Mouse (Mus musculus) lung, embryonic 14.5 days (tissue): ENCODE measurements around the gene Il6st. TPM values are rescaled to one million over a fixed set of nuclear protein-coding genes. Genes with fewer than 3 reads are reported as not detected.

ENCODE experiments used
- ATAC-seq: fragments of 200-750 bp; cut with Nextera tagmentation; 2 replicates; pipeline ENCODE4 v1.8.0; 2017; ENCODE audit warnings: mild to moderate bottlenecking, moderate TSS enrichment, moderate library complexity; ENCODE audit not compliant: insufficient read depth
- DNase-seq: peaks from one replicate; pipeline ENCODE4 v3.0.0-alpha.2; 2015
- H3K27ac ChIP-seq: fragments of 300-500 bp; sonication (generic); 2 replicates; pipeline ENCODE4 v1.5.1; 2014; ENCODE audit warnings: low read depth, mild to moderate bottlenecking, moderate library complexity
- H3K27me3 ChIP-seq: fragments of 300-500 bp; sonication (generic); 2 replicates; pipeline ENCODE4 v1.6.1; 2014; ENCODE audit warnings: low read length, control low read depth; ENCODE audit not compliant: insufficient read depth
- H3K36me3 ChIP-seq: fragments of 300-500 bp; sonication (generic); 2 replicates; pipeline ENCODE4 v1.6.1; 2014; ENCODE audit warnings: control low read depth; ENCODE audit not compliant: insufficient read depth
- H3K4me1 ChIP-seq: fragments of 300-500 bp; sonication (generic); 2 replicates; pipeline ENCODE4 v1.6.1; 2014; ENCODE audit warnings: antibody characterized with exemption, control low read depth; ENCODE audit not compliant: insufficient read depth
- H3K4me2 ChIP-seq: fragments of 300-500 bp; sonication (generic); 2 replicates; pipeline ENCODE4 v1.6.1; 2014; ENCODE audit warnings: mild to moderate bottlenecking
- H3K4me3 ChIP-seq: fragments of 300-500 bp; sonication (generic); 2 replicates; pipeline ENCODE4 v1.5.1; 2014; ENCODE audit warnings: low read depth, low read length
- H3K9ac ChIP-seq: fragments of 300-500 bp; sonication (generic); 2 replicates; pipeline ENCODE4 v1.6.1; 2014
- H3K9me3 ChIP-seq: fragments of 300-500 bp; sonication (generic); 2 replicates; pipeline ENCODE4 v1.6.1; 2016; ENCODE audit warnings: low read depth, low read length, control low read depth
- CTCF ChIP-seq: IDR thresholded peaks from 2 replicates; pipeline ENCODE4 v1.5.1; 2016; ENCODE audit warnings: antibody characterized with exemption, low read depth
- WGBS: fragments of 180-500 bp; shearing (Covaris S2); extraction: QIAGEN DNeasy Blood & Tissue Kit; methylation state at CpG from one replicate; pipeline ENCODE4 v1.1.7; 2014; 5-methylcytosine and 5-hydroxymethylcytosine counted together
- polyA plus RNA-seq: library from polyadenylated mRNA; unstranded; fragments of >200 nt; fragmentation: Nextera tagmentation; extraction: Ambion mirVana; gene quantifications from 2 replicates; pipeline ENCODE4 v1.2.1, GENCODE M21; 2014

The Il6st gene
- 41.0 and 41.3 TPM in 2 replicates for polyA plus RNA-seq

DNA sequence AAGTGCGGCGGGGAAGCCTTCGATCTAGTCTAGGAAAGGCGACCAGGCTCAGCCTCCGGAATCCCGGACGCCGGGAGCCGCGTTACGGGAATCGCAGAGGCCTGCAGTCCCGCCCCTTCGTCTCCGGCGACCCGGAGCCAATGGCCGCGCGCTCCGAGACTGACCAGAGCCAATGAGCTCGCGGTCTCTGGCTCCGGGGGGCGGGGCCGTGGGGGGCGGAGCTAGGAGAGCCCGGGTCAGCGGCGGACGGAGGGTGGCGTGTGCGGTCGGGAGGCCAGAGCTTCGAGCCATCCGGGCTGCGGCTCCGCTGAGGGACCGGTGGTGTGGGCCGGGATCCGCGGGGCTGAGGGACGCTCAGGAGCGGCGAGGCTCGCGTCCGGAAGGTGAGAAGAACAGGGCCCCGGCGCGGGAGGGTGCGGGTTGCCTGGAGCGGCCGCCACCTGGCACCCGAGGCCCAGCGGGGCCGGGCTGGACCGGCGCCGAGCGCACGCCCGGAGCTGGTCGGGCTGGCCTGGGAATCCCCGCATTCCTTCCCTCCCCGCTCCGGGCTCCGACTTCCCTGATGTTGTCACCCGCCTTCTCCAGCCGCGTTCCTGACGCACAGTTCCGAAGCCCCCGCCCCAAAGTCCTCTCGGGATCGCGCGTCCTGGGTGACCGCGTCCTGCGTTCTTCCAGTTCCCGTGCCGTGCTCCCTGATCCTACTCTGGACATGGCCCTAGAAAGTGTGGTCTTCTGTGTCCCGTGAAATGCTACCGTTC is at the start of gene Il6st:
Il6st (plus strand) TSS at position 203 of the 758 bp plus-strand sequence.
- peak within 1 kb of the TSS; percentile 90 for H3K9ac ChIP-seq

DNA sequence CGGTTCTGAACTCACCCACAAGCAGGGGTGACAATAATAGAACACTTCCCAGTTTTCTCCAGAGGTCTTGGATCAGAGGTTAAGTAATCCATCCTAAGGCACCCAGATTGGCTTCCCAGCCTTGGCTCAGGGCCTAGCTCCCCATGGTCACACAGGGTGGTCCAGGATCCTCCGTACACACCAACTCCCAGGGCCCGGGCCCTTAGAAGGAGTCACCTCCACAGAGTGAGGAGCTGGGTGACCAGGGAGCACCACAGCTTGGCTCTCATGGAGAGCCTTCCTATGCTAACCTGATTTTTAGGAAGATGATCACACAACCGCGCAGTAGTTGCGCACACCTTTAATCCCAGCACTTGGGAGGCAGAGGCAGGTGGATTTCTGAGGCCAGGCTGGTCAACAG is 48.0 kb upstream of the Il6st start:
- Histone ChIP-seq H3K4me1 (peaks cover 11% of the 10 kb centered on the region; the same call in 1 of the 2 replicates), H3K9me3 (no peaks in the 10 kb centered on the region), H3K9ac (no peak overlapping the region), H3K36me3 (no peaks in the 10 kb centered on the region), H3K27me3 (no peaks in the 10 kb centered on the region), H3K27ac (0 out of 2 replicates have a peak overlapping the region, but pooled peaks have one; percentile 63), H3K4me3 (no peak overlapping the region), H3K4me2 (no peak overlapping the region)
- no peak for TF ChIP-seq CTCF
- 64% methylated on average over 6 of the region's 6 CpGs for WGBS
- DNase-seq (peak; percentile 31), ATAC-seq (no peak)

More for the DNA sequence above, at the start of gene Il6st:
- ATAC-seq: peak; percentile 99
- peaks cover 26% of the 10 kb centered on the region for H3K4me1 ChIP-seq
- no peaks in the 10 kb centered on the region for H3K9me3 ChIP-seq
- no peaks in the 10 kb centered on the region for H3K27me3 ChIP-seq
- peak within 1 kb of the TSS; percentile 87 for H3K4me3 ChIP-seq
- peak within 1 kb of the TSS; percentile 91 for H3K27ac ChIP-seq
- DNase-seq: peak; percentile 97
- no peak for TF ChIP-seq CTCF
- WGBS: under 1% methylated on average over 78 of the region's 85 CpGs
- no peaks in the 10 kb centered on the region for H3K36me3 ChIP-seq
- peak within 1 kb of the TSS; percentile 84 for H3K4me2 ChIP-seq

DNA sequence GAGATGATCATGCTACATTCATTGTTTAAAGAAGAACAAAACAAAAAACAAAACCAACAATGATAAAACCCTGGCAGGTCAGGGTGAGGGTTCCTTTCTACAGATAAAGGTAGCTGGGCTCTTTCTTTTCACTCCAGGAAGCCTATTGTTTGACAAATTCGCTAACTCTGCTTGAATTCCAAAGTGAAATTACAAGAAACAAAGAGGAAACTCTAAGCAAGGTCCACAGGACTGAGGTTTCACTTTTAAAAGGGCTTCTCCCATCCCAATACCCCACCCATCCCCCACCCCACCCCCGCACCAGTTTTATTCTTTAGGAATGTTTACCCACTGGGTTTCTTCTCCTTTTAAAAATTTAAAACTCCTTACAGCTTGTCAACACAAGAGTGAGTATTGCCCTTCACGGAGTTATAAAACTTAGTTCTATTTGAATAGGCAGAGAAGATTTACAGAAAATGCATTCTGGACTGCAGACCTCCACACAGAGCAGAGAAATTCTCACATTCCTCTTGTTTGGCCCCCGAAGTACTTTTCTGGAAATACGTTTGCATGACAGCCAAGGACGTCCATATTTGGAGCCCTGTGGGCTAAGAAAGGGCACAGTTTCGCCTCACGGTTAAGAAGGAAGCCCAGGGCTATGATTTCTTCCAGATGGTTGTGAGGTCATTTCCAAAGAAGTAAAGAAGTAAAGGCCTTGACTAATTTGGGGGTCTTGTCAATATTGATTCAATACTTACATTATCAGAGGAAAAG is 47.3 kb upstream of the Il6st start:
- DNase-seq (peak; percentile 68), ATAC-seq (peak; percentile 76)
- Histone ChIP-seq H3K4me3 (no peak overlapping the region), H3K36me3 (no peaks in the 10 kb centered on the region), H3K27me3 (no peaks in the 10 kb centered on the region), H3K27ac (peak overlapping the region; percentile 63), H3K9ac (no peak overlapping the region; the same call in 1 of the 2 replicates), H3K4me1 (peaks cover 11% of the 10 kb centered on the region; the same call in 1 of the 2 replicates), H3K4me2 (peak overlapping the region; percentile 36), H3K9me3 (no peaks in the 10 kb centered on the region)
- 10% methylated on average over 8 of the region's 8 CpGs for WGBS
- TF ChIP-seq CTCF: no peak

GRCm38 (mm10) chr13:112417163-112417523 is 46.7 kb upstream of the Il6st start:
- Histone ChIP-seq H3K4me3 (no peak overlapping the region), H3K27ac (peak overlapping the region; percentile 63), H3K4me1 (peaks cover 11% of the 10 kb centered on the region; the same call in 1 of the 2 replicates), H3K36me3 (no peaks in the 10 kb centered on the region), H3K9me3 (no peaks in the 10 kb centered on the region), H3K4me2 (no peak overlapping the region; the same call in 1 of the 2 replicates), H3K27me3 (no peaks in the 10 kb centered on the region), H3K9ac (no peak overlapping the region)
- TF ChIP-seq CTCF: no peak
- 15% methylated on average over 4 of the region's 4 CpGs for WGBS
- ATAC-seq: peak; percentile 47; the same call in 1 of the 2 replicates
- peak; percentile 47 for DNase-seq

GRCm38 (mm10) chr13:112417861-112418423 is 45.9 kb upstream of the Il6st start:
- WGBS: 56% methylated on average over 2 of the region's 2 CpGs
- no peaks in the 10 kb centered on the region for H3K27me3 ChIP-seq
- H3K4me1 ChIP-seq: peaks cover 11% of the 10 kb centered on the region; the same call in 1 of the 2 replicates
- H3K9me3 ChIP-seq: no peaks in the 10 kb centered on the region
- H3K4me3 ChIP-seq: no peak overlapping the region
- DNase-seq (no peak), ATAC-seq (no peak)
- no peaks in the 10 kb centered on the region for H3K36me3 ChIP-seq
- H3K9ac ChIP-seq: no peak overlapping the region
- no peak overlapping the region for H3K4me2 ChIP-seq
- H3K27ac ChIP-seq: no peak overlapping the region
- TF ChIP-seq CTCF: no peak

GRCm38 (mm10) chr13:112418595-112418994 is 45.3 kb upstream of the Il6st start:
- no peaks in the 10 kb centered on the region for H3K36me3 ChIP-seq
- 85% methylated on average over 4 of the region's 4 CpGs for WGBS
- H3K9me3 ChIP-seq: no peaks in the 10 kb centered on the region
- DNase-seq (no peak), ATAC-seq (no peak)
- H3K27me3 ChIP-seq: no peaks in the 10 kb centered on the region
- no peak overlapping the region for H3K9ac ChIP-seq
- no peak overlapping the region for H3K4me3 ChIP-seq
- H3K27ac ChIP-seq: no peak overlapping the region
- H3K4me2 ChIP-seq: no peak overlapping the region
- peaks cover 11% of the 10 kb centered on the region; the same call in 1 of the 2 replicates for H3K4me1 ChIP-seq
- no peak for TF ChIP-seq CTCF
